Mouse (Mus musculus): ENCODE measurements at regions not wholly inside any gene's neighbourhood (a gene's known extent, or its start where the extent isn't known, plus 50 kb on each side); places are given as distances from the start of the nearest gene placed in this dataset.

GRCm38 (mm10) chr13:69410359-69410758 lies 123.2 kb upstream of the Nsun2 start:
- no peak overlapping the region for H3K4me2 ChIP-seq (ENCODE audit: low read depth, low read length, poor library complexity, severe bottlenecking)
- H3K9me3 ChIP-seq (ENCODE audit: low read length): no peaks in the 10 kb centered on the region
- H3K27ac ChIP-seq (ENCODE audit: low read depth, low read length): no peak overlapping the region
- H3K4me3 ChIP-seq (ENCODE audit: low read depth, low read length): no peak overlapping the region
- no peaks in the 10 kb centered on the region for H3K4me1 ChIP-seq (ENCODE audit: insufficient read depth, low read length)
- no peaks in the 10 kb centered on the region for H3K27me3 ChIP-seq (ENCODE audit: insufficient read depth, low read length)
- no peak for TF ChIP-seq CTCF (IDR thresholded peaks at IDR 0.05)
- no peak for ATAC-seq (ENCODE audit: low FRiP score)
- no peak for DNase-seq (ENCODE audit: low spot score)
- no peak overlapping the region for H3K9ac ChIP-seq (replicated peaks; ENCODE audit: low read length, poor library complexity, severe bottlenecking)
- WGBS: 90% methylated on average over 1 of the region's 1 CpGs
- no peaks in the 10 kb centered on the region for H3K36me3 ChIP-seq (ENCODE audit: insufficient read depth, low read length)

GRCm38 (mm10) chr13:69414813-69415212 lies 118.7 kb upstream of the Nsun2 start:
- no peak overlapping the region for H3K9ac ChIP-seq (replicated peaks; ENCODE audit: low read length, poor library complexity, severe bottlenecking)
- no peaks in the 10 kb centered on the region for H3K27me3 ChIP-seq (ENCODE audit: insufficient read depth, low read length)
- H3K9me3 ChIP-seq (ENCODE audit: low read length): no peaks in the 10 kb centered on the region
- DNase-seq (ENCODE audit: low spot score) (no peak), ATAC-seq (ENCODE audit: low FRiP score) (no peak)
- H3K4me3 ChIP-seq (ENCODE audit: low read depth, low read length): no peak overlapping the region
- H3K36me3 ChIP-seq (ENCODE audit: insufficient read depth, low read length): no peaks in the 10 kb centered on the region
- 84% methylated on average over 7 of the region's 7 CpGs for WGBS
- no peak for TF ChIP-seq CTCF (IDR thresholded peaks at IDR 0.05)
- no peak overlapping the region for H3K4me2 ChIP-seq (ENCODE audit: low read depth, low read length, poor library complexity, severe bottlenecking)
- no peak overlapping the region for H3K27ac ChIP-seq (ENCODE audit: low read depth, low read length)
- H3K4me1 ChIP-seq (ENCODE audit: insufficient read depth, low read length): no peaks in the 10 kb centered on the region

GRCm38 (mm10) chr13:69416726-69417125 lies 116.8 kb upstream of the Nsun2 start:
- no peak overlapping the region for H3K27ac ChIP-seq (ENCODE audit: low read depth, low read length)
- H3K4me2 ChIP-seq (ENCODE audit: low read depth, low read length, poor library complexity, severe bottlenecking): no peak overlapping the region
- no peak for ATAC-seq (ENCODE audit: low FRiP score)
- H3K9me3 ChIP-seq (ENCODE audit: low read length): no peaks in the 10 kb centered on the region
- no peaks in the 10 kb centered on the region for H3K4me1 ChIP-seq (ENCODE audit: insufficient read depth, low read length)
- H3K4me3 ChIP-seq (ENCODE audit: low read depth, low read length): no peak overlapping the region
- no peaks in the 10 kb centered on the region for H3K36me3 ChIP-seq (ENCODE audit: insufficient read depth, low read length)
- no peak for DNase-seq (ENCODE audit: low spot score)
- TF ChIP-seq CTCF (IDR thresholded peaks at IDR 0.05): no peak
- WGBS: 37% methylated on average over 2 of the region's 2 CpGs
- no peak overlapping the region for H3K9ac ChIP-seq (replicated peaks; ENCODE audit: low read length, poor library complexity, severe bottlenecking)
- no peaks in the 10 kb centered on the region for H3K27me3 ChIP-seq (ENCODE audit: insufficient read depth, low read length)

GRCm38 (mm10) chr13:69417855-69418478 lies 115.6 kb upstream of the Nsun2 start:
- DNase-seq (ENCODE audit: low spot score) (no peak), ATAC-seq (ENCODE audit: low FRiP score) (no peak)
- H3K9me3 ChIP-seq (ENCODE audit: low read length): no peaks in the 10 kb centered on the region
- 85% methylated on average over 14 of the region's 14 CpGs for WGBS
- no peak overlapping the region for H3K9ac ChIP-seq (replicated peaks; ENCODE audit: low read length, poor library complexity, severe bottlenecking)
- no peaks in the 10 kb centered on the region for H3K27me3 ChIP-seq (ENCODE audit: insufficient read depth, low read length)
- no peaks in the 10 kb centered on the region for H3K36me3 ChIP-seq (ENCODE audit: insufficient read depth, low read length)
- H3K27ac ChIP-seq (ENCODE audit: low read depth, low read length): no peak overlapping the region
- no peak for TF ChIP-seq CTCF (IDR thresholded peaks at IDR 0.05)
- H3K4me3 ChIP-seq (ENCODE audit: low read depth, low read length): no peak overlapping the region
- H3K4me1 ChIP-seq (ENCODE audit: insufficient read depth, low read length): no peaks in the 10 kb centered on the region
- no peak overlapping the region for H3K4me2 ChIP-seq (ENCODE audit: low read depth, low read length, poor library complexity, severe bottlenecking)

- ATAC-seq (ENCODE audit: low FRiP score) (no peak), DNase-seq (ENCODE audit: low spot score) (no peak)
- no peaks in the 10 kb centered on the region for H3K36me3 ChIP-seq (ENCODE audit: insufficient read depth, low read length)
- TF ChIP-seq CTCF (IDR thresholded peaks at IDR 0.05): no peak
- H3K27ac ChIP-seq (ENCODE audit: low read depth, low read length): no peak overlapping the region
- no peaks in the 10 kb centered on the region for H3K4me1 ChIP-seq (ENCODE audit: insufficient read depth, low read length)
- H3K9ac ChIP-seq (replicated peaks; ENCODE audit: low read length, poor library complexity, severe bottlenecking): no peak overlapping the region
- no peak overlapping the region for H3K4me3 ChIP-seq (ENCODE audit: low read depth, low read length)
- WGBS: 78% methylated on average over 8 of the region's 8 CpGs
- no peak overlapping the region for H3K4me2 ChIP-seq (ENCODE audit: low read depth, low read length, poor library complexity, severe bottlenecking)
- no peaks in the 10 kb centered on the region for H3K9me3 ChIP-seq (ENCODE audit: low read length)
- no peaks in the 10 kb centered on the region for H3K27me3 ChIP-seq (ENCODE audit: insufficient read depth, low read length)
Observed at GRCm38 (mm10) chr13:69420166-69420565, 113.4 kb upstream of the Nsun2 start.

- H3K4me3 ChIP-seq (ENCODE audit: low read depth, low read length): no peak overlapping the region
- no peaks in the 10 kb centered on the region for H3K27me3 ChIP-seq (ENCODE audit: insufficient read depth, low read length)
- no peak overlapping the region for H3K27ac ChIP-seq (ENCODE audit: low read depth, low read length)
- ATAC-seq (ENCODE audit: low FRiP score): no peak
- no peak overlapping the region for H3K4me2 ChIP-seq (ENCODE audit: low read depth, low read length, poor library complexity, severe bottlenecking)
- TF ChIP-seq CTCF (IDR thresholded peaks at IDR 0.05): no peak
- DNase-seq (ENCODE audit: low spot score): no peak
- H3K36me3 ChIP-seq (ENCODE audit: insufficient read depth, low read length): no peaks in the 10 kb centered on the region
- H3K4me1 ChIP-seq (ENCODE audit: insufficient read depth, low read length): no peaks in the 10 kb centered on the region; the same call in 1 of the 2 replicates
- no peaks in the 10 kb centered on the region for H3K9me3 ChIP-seq (ENCODE audit: low read length)
- H3K9ac ChIP-seq (replicated peaks; ENCODE audit: low read length, poor library complexity, severe bottlenecking): no peak overlapping the region
Observed at GRCm38 (mm10) chr13:69421966-69422365, 111.6 kb upstream of the Nsun2 start.
